Mouse (Mus musculus) stomach, embryonic 14.5 days (tissue): ENCODE measurements around the gene Apold1. TPM values are rescaled to one million over a fixed set of nuclear protein-coding genes. Genes with fewer than 3 reads are reported as not detected.

ENCODE experiments used
- ATAC-seq: fragments of 200-750 bp; cut with Nextera tagmentation; 2 replicates; pipeline ENCODE4 v1.8.0; 2017; ENCODE audit warnings: low read depth, moderate TSS enrichment; ENCODE audit not compliant: insufficient number of reproducible peaks, insufficient read depth, low FRiP score
- H3K27ac ChIP-seq: fragments of 300-500 bp; sonication (generic); 2 replicates; pipeline ENCODE4 v1.5.1; 2014; ENCODE audit warnings: mild to moderate bottlenecking, low read length, moderate library complexity, mixed read lengths
- H3K27me3 ChIP-seq: fragments of 300-500 bp; sonication (generic); 2 replicates; pipeline ENCODE4 v1.6.1; 2014; ENCODE audit warnings: low read length, control low read depth, mixed read lengths; ENCODE audit not compliant: control insufficient read depth, insufficient read depth
- H3K36me3 ChIP-seq: fragments of 300-500 bp; sonication (generic); 2 replicates; pipeline ENCODE4 v1.6.1; 2014; ENCODE audit warnings: mild to moderate bottlenecking, control low read depth, low read length, moderate library complexity, mixed read lengths; ENCODE audit not compliant: control insufficient read depth, insufficient read depth
- H3K4me1 ChIP-seq: fragments of 300-500 bp; sonication (generic); 2 replicates; pipeline ENCODE4 v1.6.1; 2014; ENCODE audit warnings: low read length, control low read depth, mixed read lengths; ENCODE audit not compliant: control insufficient read depth, insufficient read depth
- H3K4me2 ChIP-seq: fragments of 300-500 bp; sonication (generic); replicated peaks from 2 replicates; pipeline ENCODE4 v1.6.1; 2014; ENCODE audit warnings: low read depth, low read length, control low read depth
- H3K4me3 ChIP-seq: fragments of 300-500 bp; sonication (generic); 2 replicates; pipeline ENCODE4 v1.5.1; 2014; ENCODE audit warnings: low read depth, low read length, control low read depth
- H3K9ac ChIP-seq: fragments of 300-500 bp; sonication (generic); replicated peaks from 2 replicates; pipeline ENCODE4 v1.6.1; 2014; ENCODE audit warnings: low read depth, mild to moderate bottlenecking, control low read depth, low read length, moderate library complexity, mixed read lengths
- H3K9me3 ChIP-seq: fragments of 300-500 bp; sonication (generic); 2 replicates; pipeline ENCODE4 v1.6.1; 2016; ENCODE audit warnings: low read depth, low read length, control low read depth; ENCODE audit not compliant: control insufficient read depth
- WGBS: fragments of 180-500 bp; shearing (Covaris S2); extraction: QIAGEN DNeasy Blood & Tissue Kit; methylation state at CpG from one replicate; pipeline ENCODE4 v1.1.7; 2014; 5-methylcytosine and 5-hydroxymethylcytosine counted together
- polyA plus RNA-seq: library from polyadenylated mRNA; unstranded; fragments of >200 nt; fragmentation: Nextera tagmentation; extraction: Ambion mirVana; gene quantifications from 2 replicates; pipeline ENCODE4 v1.2.1, GENCODE M21; 2014

The Apold1 gene
- polyA plus RNA-seq: 3.5 and 4.0 TPM in 2 replicates

GRCm38 (mm10) chr6:134981231-134982062 lies at the start of gene Apold1:
Gene Apold1 (plus strand): TSS chr6:134981718.
- Histone ChIP-seq H3K9ac (no peak within 1 kb of the TSS), H3K4me1 (peaks cover 3% of the 10 kb centered on the region; the same call in 1 of the 2 replicates), H3K4me3 (no peak within 1 kb of the TSS), H3K27me3 (no peaks in the 10 kb centered on the region), H3K9me3 (no peaks in the 10 kb centered on the region), H3K4me2 (peak within 1 kb of the TSS; percentile 34), H3K27ac (no peak within 1 kb of the TSS), H3K36me3 (no peaks in the 10 kb centered on the region)
- no peak for ATAC-seq
- 44% methylated on average over 22 of the region's 22 CpGs for whole genome bisulfite sequencing

GRCm38 (mm10) chr6:134932486-134933206 lies 48.9 kb upstream of the Apold1 start:
- Histone ChIP-seq H3K27me3 (no peaks in the 10 kb centered on the region), H3K4me3 (no peak overlapping the region), H3K36me3 (no peaks in the 10 kb centered on the region), H3K9me3 (no peaks in the 10 kb centered on the region), H3K4me2 (no peak overlapping the region), H3K9ac (no peak overlapping the region), H3K4me1 (peaks cover 9% of the 10 kb centered on the region; the same call in 1 of the 2 replicates), H3K27ac (no peak overlapping the region)
- no peak for ATAC-seq
- 64% methylated on average over 12 of the region's 12 CpGs for WGBS

GRCm38 (mm10) chr6:134933207-134933558 lies 48.3 kb upstream of the Apold1 start:
- Histone ChIP-seq H3K27ac (no peak overlapping the region), H3K9ac (no peak overlapping the region), H3K4me3 (no peak overlapping the region), H3K4me1 (peaks cover 9% of the 10 kb centered on the region; the same call in 1 of the 2 replicates), H3K9me3 (no peaks in the 10 kb centered on the region), H3K27me3 (no peaks in the 10 kb centered on the region), H3K4me2 (no peak overlapping the region), H3K36me3 (no peaks in the 10 kb centered on the region)
- WGBS: 81% methylated on average over 2 of the region's 2 CpGs
- no peak for ATAC-seq

GRCm38 (mm10) chr6:134934305-134934704 lies 47.2 kb upstream of the Apold1 start:
- Histone ChIP-seq H3K4me3 (no peak overlapping the region), H3K4me2 (no peak overlapping the region), H3K36me3 (no peaks in the 10 kb centered on the region), H3K27me3 (no peaks in the 10 kb centered on the region), H3K9me3 (no peaks in the 10 kb centered on the region), H3K27ac (no peak overlapping the region), H3K4me1 (peaks cover 9% of the 10 kb centered on the region; the same call in 1 of the 2 replicates), H3K9ac (no peak overlapping the region)
- no peak for ATAC-seq
- 91% methylated on average over 5 of the region's 5 CpGs for WGBS

GRCm38 (mm10) chr6:134939781-134940180 lies 41.7 kb upstream of the Apold1 start:
- ATAC-seq: no peak
- WGBS: 83% methylated on average over 4 of the region's 4 CpGs
- H3K36me3 ChIP-seq: no peaks in the 10 kb centered on the region; the same call in 1 of the 2 replicates
- no peak overlapping the region for H3K4me3 ChIP-seq
- H3K4me2 ChIP-seq: no peak overlapping the region
- no peak overlapping the region for H3K9ac ChIP-seq
- no peaks in the 10 kb centered on the region for H3K9me3 ChIP-seq
- H3K4me1 ChIP-seq: 0 out of 2 replicates have a peak, but pooled peaks cover 6% of the 10 kb centered on the region
- H3K27ac ChIP-seq: no peak overlapping the region
- H3K27me3 ChIP-seq: no peaks in the 10 kb centered on the region

GRCm38 (mm10) chr6:134943759-134944407 lies 37.6 kb upstream of the Apold1 start:
- Histone ChIP-seq H3K9me3 (no peaks in the 10 kb centered on the region), H3K9ac (no peak overlapping the region), H3K27ac (no peak overlapping the region), H3K4me1 (0 out of 2 replicates have a peak, but pooled peaks cover 6% of the 10 kb centered on the region), H3K4me3 (no peak overlapping the region), H3K36me3 (no peaks in the 10 kb centered on the region; the same call in 1 of the 2 replicates), H3K4me2 (no peak overlapping the region), H3K27me3 (no peaks in the 10 kb centered on the region)
- no peak for ATAC-seq
- WGBS: 57% methylated on average over 13 of the region's 13 CpGs

- Histone ChIP-seq H3K4me3 (no peak overlapping the region), H3K27ac (no peak overlapping the region), H3K4me2 (no peak overlapping the region), H3K36me3 (no peaks in the 10 kb centered on the region; the same call in 1 of the 2 replicates), H3K9ac (no peak overlapping the region), H3K27me3 (no peaks in the 10 kb centered on the region), H3K4me1 (0 out of 2 replicates have a peak, but pooled peaks cover 6% of the 10 kb centered on the region), H3K9me3 (no peaks in the 10 kb centered on the region)
- 72% methylated on average over 6 of the region's 6 CpGs for WGBS
- no peak for ATAC-seq
Observed at GRCm38 (mm10) chr6:134946054-134946453, 35.5 kb upstream of the Apold1 start.

GRCm38 (mm10) chr6:134946858-134947257 lies 34.7 kb upstream of the Apold1 start:
- no peak overlapping the region for H3K9ac ChIP-seq

More at GRCm38 (mm10) chr6:134946858-134947257, 34.7 kb upstream of the Apold1 start:
- no peak overlapping the region for H3K4me2 ChIP-seq
- peaks cover 4% of the 10 kb centered on the region; the same call in 1 of the 2 replicates for H3K36me3 ChIP-seq
- ATAC-seq: no peak
- 77% methylated on average over 9 of the region's 9 CpGs for WGBS
- no peak overlapping the region for H3K27ac ChIP-seq
- H3K4me1 ChIP-seq: 0 out of 2 replicates have a peak, but pooled peaks cover 6% of the 10 kb centered on the region
- no peak overlapping the region for H3K4me3 ChIP-seq
- H3K27me3 ChIP-seq: no peaks in the 10 kb centered on the region
- no peaks in the 10 kb centered on the region for H3K9me3 ChIP-seq
